Mouse (Mus musculus) stomach, postnatal 0 days (tissue): Measurements from ENCODE around the gene Rnf128. TPM values are rescaled to one million over a fixed set of nuclear protein-coding genes. Genes with fewer than 3 reads are reported as not detected.
"Not testable (repeated sequence)": the region's sequence is repeated elsewhere in the genome, so short reads cannot be mapped to it uniquely, and the experiment has no call there.

ENCODE experiments used
- ATAC-seq: fragments of 200-750 bp; cut with Nextera tagmentation; 2 replicates; pipeline ENCODE4 v1.8.0; 2017; ENCODE audit not compliant: low FRiP score, low TSS enrichment
- DNase-seq: peaks from one replicate; pipeline ENCODE4 v3.0.0-alpha.2; 2016; ENCODE audit warnings: low spot score
- H3K27ac ChIP-seq: fragments of 300-500 bp; sonication (generic); replicated peaks from 2 replicates; pipeline ENCODE4 v1.5.1; 2014; ENCODE audit warnings: mild to moderate bottlenecking, control low read depth
- H3K27me3 ChIP-seq: fragments of 300-500 bp; sonication (generic); 2 replicates; pipeline ENCODE4 v1.6.1; 2014; ENCODE audit warnings: low read length; ENCODE audit not compliant: control insufficient read depth, insufficient read depth
- H3K36me3 ChIP-seq: fragments of 300-500 bp; sonication (generic); 2 replicates; pipeline ENCODE4 v1.6.1; 2014; ENCODE audit warnings: low read length, mixed read lengths; ENCODE audit not compliant: control insufficient read depth, insufficient read depth
- H3K4me1 ChIP-seq: fragments of 300-500 bp; sonication (generic); replicated peaks from 2 replicates; pipeline ENCODE4 v1.6.1; 2014; ENCODE audit warnings: antibody characterized with exemption; ENCODE audit not compliant: control insufficient read depth, insufficient read depth
- H3K4me2 ChIP-seq: fragments of 300-500 bp; sonication (generic); replicated peaks from 2 replicates; pipeline ENCODE4 v1.6.1; 2014; ENCODE audit warnings: low read depth, mild to moderate bottlenecking, control low read depth, moderate library complexity
- H3K4me3 ChIP-seq: fragments of 300-500 bp; sonication (generic); 2 replicates; pipeline ENCODE4 v1.5.1; 2014; ENCODE audit warnings: low read depth, low read length, control low read depth
- H3K9ac ChIP-seq: fragments of 300-500 bp; sonication (generic); 2 replicates; pipeline ENCODE4 v1.6.1; 2014; ENCODE audit warnings: mild to moderate bottlenecking, low read length, control low read depth, mixed read lengths
- H3K9me3 ChIP-seq: fragments of 300-500 bp; sonication (generic); 2 replicates; pipeline ENCODE4 v1.6.1; 2016; ENCODE audit warnings: low read length; ENCODE audit not compliant: control insufficient read depth
- CTCF ChIP-seq: IDR thresholded peaks from 2 replicates; pipeline ENCODE4 v1.5.1; 2016; ENCODE audit warnings: antibody characterized with exemption, low read depth, mild to moderate bottlenecking, moderate library complexity
- EP300 ChIP-seq: optimal IDR thresholded peaks from 2 replicates; pipeline ENCODE3; 2016; ENCODE audit warnings: antibody characterized with exemption
- WGBS: fragments of 180-500 bp; shearing (Covaris S2); extraction: QIAGEN DNeasy Blood & Tissue Kit; methylation state at CpG from one replicate; pipeline ENCODE4 v1.1.7; 2014; 5-methylcytosine and 5-hydroxymethylcytosine counted together
- polyA plus RNA-seq: library from polyadenylated mRNA; unstranded; fragments of >200 nt; fragmentation: Nextera tagmentation; extraction: Ambion mirVana; gene quantifications from 2 replicates; pipeline ENCODE4 v1.2.1, GENCODE M21; 2015

Rnf128 gene
- polyA plus RNA-seq, 1 experiment from 2014 or later: 104 TPM

DNA sequence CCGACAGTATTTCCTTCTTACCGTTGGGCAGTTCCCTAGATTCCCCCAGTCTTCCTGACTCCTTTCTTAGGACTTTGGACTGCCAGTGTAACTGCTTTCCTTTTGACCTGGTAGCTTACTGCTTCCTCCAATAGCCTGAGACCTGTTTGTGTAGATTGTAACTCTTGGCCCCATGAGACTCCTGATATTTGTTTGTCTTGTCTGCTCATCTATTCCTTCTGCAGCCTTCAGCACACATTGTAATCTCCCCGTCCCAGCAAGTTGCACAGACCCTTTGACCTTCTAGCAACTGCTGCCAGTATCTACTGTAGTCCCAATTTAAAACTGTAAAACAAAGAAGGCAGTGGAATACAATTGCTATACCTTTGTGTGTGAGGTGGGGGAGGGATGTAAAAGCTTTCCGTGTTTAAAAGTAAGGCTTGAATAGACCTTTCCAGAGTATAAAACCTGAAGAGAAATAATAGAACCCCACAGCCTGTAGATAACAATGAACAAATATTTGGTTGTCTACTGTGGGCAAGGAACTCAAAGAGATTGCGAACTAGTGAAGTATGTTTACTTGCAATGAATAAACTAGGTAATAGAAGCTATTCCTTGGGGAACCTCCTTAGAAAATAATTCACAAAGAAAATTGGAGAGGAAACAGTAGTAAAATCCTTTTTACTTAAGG, 726 bp upstream of the Rnf128 start:
- TF ChIP-seq CTCF (no peak), EP300 (no peak)
- peak; percentile 26 for DNase-seq
- no peak overlapping the region for H3K4me2 ChIP-seq
- no peak overlapping the region for H3K4me3 ChIP-seq
- 0 out of 2 replicates have a peak overlapping the region, but pooled peaks have one; percentile 13 for H3K27ac ChIP-seq
- H3K9ac ChIP-seq: no peak overlapping the region
- H3K27me3 ChIP-seq: no peaks in the 10 kb centered on the region
- 47% methylated on average over 5 of the region's 5 CpGs for WGBS
- H3K9me3 ChIP-seq: no peaks in the 10 kb centered on the region
- ATAC-seq: peak; percentile 92
- H3K36me3 ChIP-seq: no peaks in the 10 kb centered on the region
- H3K4me1 ChIP-seq: no peaks in the 10 kb centered on the region

DNA sequence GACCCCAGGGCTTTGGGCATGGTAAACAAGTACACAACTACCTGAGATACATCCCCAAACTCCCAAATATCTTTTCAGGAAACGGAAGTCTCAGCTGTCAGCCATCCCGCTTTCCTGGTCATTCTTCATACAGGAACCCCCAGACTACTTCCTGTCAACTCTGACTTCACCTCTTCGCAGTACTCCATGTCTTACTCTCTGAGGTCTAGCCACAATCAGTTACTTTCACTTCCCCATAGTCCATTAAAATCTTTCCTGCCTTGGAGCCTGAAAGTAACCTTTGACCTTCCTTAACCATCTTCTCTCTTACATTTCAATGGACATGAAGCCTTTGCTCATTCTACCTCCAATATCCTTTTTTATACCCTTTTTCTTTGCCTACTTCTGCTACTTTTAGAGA, 6.9 kb downstream of the Rnf128 start:
- no peaks in the 10 kb centered on the region for H3K4me1 ChIP-seq
- ATAC-seq (no peak), DNase-seq (no peak)
- no peaks in the 10 kb centered on the region for H3K27me3 ChIP-seq
- no peak overlapping the region for H3K27ac ChIP-seq
- no peaks in the 10 kb centered on the region for H3K9me3 ChIP-seq
- H3K4me3 ChIP-seq: no peak overlapping the region
- H3K36me3 ChIP-seq: no peaks in the 10 kb centered on the region
- H3K4me2 ChIP-seq: no peak overlapping the region
- H3K9ac ChIP-seq: no peak overlapping the region
- 86% methylated on average over 3 of the region's 3 CpGs for WGBS
- TF ChIP-seq EP300: no peak
- no peak for TF ChIP-seq CTCF

DNA sequence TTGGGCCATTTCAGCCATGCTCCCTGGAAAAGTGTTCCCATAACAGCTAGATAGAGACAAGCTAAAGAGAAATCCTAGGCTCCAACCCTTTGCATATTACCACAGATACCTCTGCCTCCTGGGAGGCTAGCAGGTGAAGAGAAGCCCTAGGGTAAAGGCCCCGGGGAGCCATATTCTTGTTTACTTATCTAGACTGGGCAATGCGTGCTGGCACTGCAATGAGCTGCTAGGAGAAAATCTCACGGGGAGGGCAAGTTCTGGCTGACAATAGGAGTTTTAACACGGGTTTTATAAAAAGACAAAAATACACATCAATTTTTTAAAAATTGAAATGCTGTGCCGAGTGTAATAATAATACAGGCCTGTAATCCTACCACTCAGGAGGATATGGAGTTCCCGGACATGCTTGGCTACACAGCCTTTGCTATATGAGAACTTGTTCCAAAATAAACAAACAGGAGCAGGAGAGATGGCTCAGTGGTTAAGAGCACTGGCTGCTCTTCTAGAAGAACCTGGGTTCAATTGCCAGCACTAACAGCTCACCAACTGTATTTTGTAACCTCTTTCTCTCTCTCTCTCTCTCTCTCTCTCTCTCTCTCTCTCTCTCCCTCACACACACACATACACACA, 15.6 kb downstream of the Rnf128 start:
- 52% methylated on average over 6 of the region's 6 CpGs for WGBS
- H3K36me3 ChIP-seq: no peaks in the 10 kb centered on the region
- DNase-seq: no peak
- no peak overlapping the region for H3K27ac ChIP-seq
- no peak overlapping the region for H3K4me2 ChIP-seq
- H3K27me3 ChIP-seq: no peaks in the 10 kb centered on the region
- H3K9me3 ChIP-seq: no peaks in the 10 kb centered on the region
- TF ChIP-seq EP300 (no peak), CTCF (no peak)
- H3K9ac ChIP-seq: no peak overlapping the region
- no peak for ATAC-seq
- H3K4me1 ChIP-seq: no peaks in the 10 kb centered on the region
- H3K4me3 ChIP-seq: no peak overlapping the region

DNA sequence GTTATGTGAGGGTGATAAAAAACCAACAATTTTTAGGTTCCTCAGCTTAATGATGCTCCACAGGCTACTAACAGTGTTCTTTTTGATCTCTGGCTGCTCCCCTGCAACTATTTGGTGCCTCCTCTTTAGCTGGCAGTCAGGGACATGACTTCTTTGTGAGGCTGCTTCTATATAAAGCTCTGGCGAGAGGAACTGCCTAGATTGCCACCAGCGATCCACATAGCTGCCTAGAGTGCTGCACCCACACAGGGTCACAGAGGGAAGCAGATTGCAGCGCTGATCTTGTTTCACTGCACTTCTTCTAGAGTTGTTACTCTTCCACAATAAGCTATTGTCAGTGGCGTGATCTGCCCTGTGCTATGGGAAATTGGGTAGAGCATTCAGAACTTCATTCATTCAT, 20.5 kb downstream of the Rnf128 start:
- TF ChIP-seq EP300 (no peak), CTCF (no peak)
- Histone ChIP-seq H3K36me3 (no peaks in the 10 kb centered on the region), H3K9ac (no peak overlapping the region), H3K27ac (no peak overlapping the region), H3K4me3 (no peak overlapping the region), H3K27me3 (no peaks in the 10 kb centered on the region), H3K4me2 (no peak overlapping the region), H3K4me1 (no peaks in the 10 kb centered on the region), H3K9me3 (no peaks in the 10 kb centered on the region)
- 39% methylated on average over 4 of the region's 4 CpGs for WGBS
- ATAC-seq (no peak), DNase-seq (no peak)

DNA sequence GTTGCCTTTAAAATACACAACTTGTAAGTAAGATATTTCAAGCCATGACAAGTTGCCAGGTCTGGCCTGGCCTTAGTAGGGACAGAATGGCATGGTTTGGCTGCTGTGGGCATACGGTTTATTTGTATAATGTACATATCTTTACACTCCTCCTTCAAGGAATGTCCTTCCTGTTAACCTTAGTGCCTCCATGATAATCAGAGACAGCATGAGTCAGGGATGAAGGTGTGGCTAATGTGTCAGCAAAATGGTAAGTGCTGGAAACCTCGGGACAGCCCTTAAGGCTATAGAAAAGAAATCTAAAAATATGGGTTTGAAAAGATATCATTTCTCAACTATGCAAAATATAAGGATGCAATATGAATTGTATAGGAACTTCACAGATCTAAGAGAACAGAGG, 23.6 kb downstream of the Rnf128 start:
- not testable (repeated sequence) for H3K9me3 ChIP-seq, H3K4me1 ChIP-seq, DNase-seq, H3K4me3 ChIP-seq, H3K27ac ChIP-seq, H3K36me3 ChIP-seq, H3K9ac ChIP-seq, H3K4me2 ChIP-seq, H3K27me3 ChIP-seq
- peak; percentile 74 for ATAC-seq
- 37% methylated on average over 2 of the region's 2 CpGs for WGBS

DNA sequence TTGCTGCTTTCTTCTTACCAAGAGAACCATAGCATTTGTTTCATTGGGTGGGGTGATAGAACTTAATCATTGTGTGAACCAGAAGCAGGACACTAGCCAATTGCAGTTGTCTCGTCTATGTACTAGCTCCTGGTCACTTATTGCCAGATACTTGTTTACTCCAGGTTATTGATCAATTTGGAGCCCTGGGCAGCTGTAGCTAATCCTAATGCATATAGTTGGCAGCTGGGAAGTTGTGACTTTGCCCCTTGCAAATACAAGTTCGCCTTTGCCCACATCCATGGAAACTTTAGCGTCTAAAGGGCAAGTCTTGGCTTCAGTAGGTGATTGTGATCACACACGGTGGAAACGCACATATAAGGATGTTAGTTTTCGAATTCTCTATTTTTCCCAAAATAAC, 33.3 kb downstream of the Rnf128 start:
- H3K4me1 ChIP-seq: no peaks in the 10 kb centered on the region
- H3K4me2 ChIP-seq: no peak overlapping the region
- H3K4me3 ChIP-seq: no peak overlapping the region
- H3K9ac ChIP-seq: no peak overlapping the region
- no peaks in the 10 kb centered on the region for H3K27me3 ChIP-seq
- WGBS: 75% methylated on average over 6 of the region's 6 CpGs
- H3K9me3 ChIP-seq: no peaks in the 10 kb centered on the region
- DNase-seq: no peak
- no peak for ATAC-seq
- TF ChIP-seq CTCF: no peak
- TF ChIP-seq EP300: no peak
- no peaks in the 10 kb centered on the region for H3K36me3 ChIP-seq
- H3K27ac ChIP-seq: no peak overlapping the region
